Mouse (Mus musculus): ENCODE results near the gene Zfp39.
"Not testable (repeated sequence)": the region's sequence is repeated elsewhere in the genome, so short reads cannot be mapped to it uniquely, and the experiment has no call there.

Zfp39 gene

DNA sequence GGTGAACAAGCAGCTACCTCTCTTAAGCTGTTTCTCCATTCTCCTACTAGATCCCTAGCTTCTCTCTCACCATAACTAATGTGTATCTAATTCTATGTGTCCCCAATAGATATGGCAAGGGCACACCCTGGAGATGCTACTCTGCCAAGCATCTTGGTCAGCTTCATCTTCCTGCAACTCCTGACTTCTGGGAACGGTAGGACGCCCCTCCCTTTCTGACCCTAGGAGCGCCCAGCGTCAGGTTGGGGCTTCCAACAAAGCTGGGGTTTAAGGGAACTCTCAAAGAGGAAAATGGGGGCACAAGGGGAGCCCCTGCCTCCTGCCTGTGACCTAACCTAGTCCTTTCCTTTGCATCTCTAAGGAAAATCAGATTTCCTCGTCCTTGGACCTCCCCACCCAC lies 14.7 kb upstream of the Zfp39 start:
- no peak for DNase-seq

DNA sequence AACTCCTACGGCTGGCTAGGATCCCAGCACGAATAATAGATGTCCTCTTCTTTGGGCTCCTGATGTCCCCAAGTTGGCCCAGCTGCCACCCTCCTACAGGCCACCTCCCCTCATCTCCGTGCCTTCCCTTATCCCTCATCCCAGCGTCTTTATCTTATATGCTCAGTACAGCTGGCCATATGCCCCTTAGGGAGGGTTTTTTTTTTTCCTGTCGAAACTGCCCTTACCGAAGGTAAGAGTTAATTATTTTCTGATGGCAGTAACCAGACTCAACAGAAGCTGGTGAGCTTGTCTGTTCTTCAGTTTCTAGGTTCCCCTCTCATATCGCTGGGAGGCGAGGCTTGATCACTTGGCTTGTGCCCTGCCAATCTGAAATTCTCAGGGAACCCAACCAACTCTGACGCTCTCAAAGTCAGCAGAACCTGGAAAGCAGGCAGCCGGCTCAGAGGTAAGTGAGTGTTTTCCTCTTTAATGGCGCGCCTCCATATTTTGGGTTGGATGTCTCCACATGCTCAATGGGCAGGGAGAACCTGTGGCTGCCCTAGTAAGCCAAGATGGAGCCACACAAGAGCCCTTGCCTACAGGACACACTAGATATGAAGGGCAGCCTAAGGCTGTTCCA lies 13.8 kb upstream of the Zfp39 start, which contains the start of gene Btnl10:
Gene Btnl10, plus strand, starts transcription at position 164 of the 622 bp plus-strand sequence.
- DNase-seq: no peak

DNA sequence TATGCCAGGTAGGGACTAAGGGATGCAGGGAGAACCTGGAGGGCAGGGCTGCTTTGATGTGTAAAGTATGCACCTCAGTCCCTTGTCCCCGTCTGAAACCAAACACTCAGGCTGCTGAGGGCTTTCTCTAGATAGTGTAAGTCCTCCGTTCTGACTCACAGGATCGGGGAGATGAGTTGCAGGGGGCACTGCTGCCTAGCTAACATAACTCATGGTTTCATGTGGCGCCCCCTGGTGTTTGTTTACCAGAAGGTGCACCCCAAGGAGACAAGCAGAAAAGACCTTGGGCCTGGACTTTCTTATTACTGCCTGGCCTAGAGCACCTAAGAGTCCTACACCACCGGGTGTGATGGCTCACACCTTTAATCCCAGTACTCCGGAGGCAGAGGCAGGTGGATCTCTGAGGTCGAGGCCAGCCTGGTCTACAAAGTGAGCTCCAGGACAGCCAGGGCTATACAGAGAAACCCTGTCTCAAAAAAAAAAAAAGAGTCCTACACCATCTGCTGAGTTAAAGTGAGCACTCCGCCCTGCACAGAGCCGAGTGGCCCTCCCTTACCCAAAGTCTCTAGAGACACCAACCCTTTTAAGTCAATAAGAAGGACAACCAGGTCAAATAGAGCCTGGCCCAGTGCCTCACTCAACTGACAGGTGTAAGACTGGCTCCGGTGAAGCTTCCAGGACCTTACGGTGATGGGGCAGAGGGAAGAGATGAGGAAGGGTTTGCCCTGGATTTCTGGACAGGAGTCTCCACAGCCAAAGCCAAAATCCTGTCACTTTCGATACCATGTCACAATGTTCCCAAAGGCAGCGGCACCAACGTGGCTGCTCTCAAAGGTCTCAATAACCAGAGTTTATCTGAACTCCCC lies 13.1 kb upstream of the Zfp39 start:
- peak; percentile 48 for DNase-seq

DNA sequence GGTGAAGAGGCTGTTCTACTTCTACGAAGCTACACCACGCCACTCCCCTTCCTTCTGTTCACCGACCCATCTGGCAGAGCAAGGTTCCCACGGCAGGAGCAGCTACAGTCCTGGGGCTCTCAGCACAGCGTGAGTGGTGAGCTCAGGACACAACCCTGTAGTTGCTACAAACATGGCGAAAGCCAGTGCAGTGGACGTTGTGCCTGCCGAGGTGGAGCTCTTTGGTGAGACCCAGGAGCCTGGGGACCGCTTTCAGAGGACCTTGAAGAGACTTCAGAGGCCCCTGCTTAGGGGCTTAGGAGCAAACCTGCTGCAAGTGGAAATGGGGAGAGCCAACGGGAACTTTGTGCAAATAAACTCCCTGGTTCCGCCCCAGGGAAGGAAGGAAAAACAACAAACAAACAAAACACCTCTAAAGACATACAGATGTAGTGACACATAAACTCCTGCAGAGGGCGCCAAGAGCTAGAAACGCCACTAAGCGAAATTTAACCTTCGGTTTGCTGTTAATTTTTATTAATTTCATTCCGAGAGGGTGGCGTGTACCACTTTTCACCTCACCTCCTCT lies 10.5 kb upstream of the Zfp39 start:
- peak; percentile 34 for DNase-seq

DNA sequence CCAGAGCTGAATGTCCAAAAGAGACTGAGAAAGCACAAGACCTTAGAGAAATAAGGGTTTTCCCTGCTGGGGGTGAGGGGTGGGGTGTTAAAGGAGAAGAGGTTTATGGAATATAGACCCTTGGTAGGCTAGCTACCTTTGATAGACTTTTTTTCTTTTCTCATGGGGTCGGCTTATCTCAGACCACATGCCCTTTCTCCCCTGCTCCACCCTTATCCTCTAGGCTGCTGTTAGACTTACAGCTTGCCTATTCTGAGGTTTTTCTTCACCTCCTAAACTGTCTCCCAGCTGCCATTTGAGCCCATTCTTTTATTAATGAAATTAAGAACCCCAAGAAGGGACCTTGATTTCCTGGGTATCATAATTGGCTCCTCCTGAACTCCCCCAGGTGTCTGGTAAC lies 9.8 kb upstream of the Zfp39 start:
- no peak for DNase-seq

DNA sequence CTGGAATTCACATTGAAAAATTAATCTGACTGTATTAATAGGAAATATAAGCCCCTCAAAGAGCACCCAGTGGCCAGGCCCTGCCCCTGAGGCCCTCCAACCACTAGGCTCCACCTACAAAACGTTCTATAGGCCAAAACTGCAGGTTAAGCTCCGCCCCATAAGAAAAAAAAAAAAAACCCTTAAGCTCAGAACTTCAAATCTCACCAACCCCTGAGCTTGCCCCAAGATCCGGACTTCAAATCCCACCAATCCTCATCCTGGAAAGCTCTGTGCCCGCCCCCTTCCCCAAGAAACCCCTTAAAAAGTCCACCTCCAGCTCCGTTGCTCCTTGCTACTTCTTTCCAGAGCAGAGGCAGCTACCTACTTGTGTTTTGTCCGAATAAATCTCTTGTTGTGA lies 813 bp upstream of the Zfp39 start:
- DNase-seq: peak; percentile 35

DNA sequence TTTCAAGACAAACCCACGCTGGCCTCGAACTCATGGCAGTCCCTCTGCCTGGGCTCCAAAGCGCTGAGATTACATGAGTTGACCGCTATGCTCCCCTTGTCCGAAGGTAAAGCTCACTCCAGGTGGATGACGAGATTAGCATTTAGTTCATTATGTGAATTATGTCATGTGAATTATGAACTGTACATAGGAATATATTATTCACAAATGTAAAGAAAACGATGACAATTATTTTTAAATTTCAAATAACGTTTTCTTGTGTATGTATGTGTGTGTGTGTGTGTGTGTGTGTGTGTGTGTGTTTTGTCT lies 339 bp upstream of the Zfp39 start:
- no peak for DNase-seq

DNA sequence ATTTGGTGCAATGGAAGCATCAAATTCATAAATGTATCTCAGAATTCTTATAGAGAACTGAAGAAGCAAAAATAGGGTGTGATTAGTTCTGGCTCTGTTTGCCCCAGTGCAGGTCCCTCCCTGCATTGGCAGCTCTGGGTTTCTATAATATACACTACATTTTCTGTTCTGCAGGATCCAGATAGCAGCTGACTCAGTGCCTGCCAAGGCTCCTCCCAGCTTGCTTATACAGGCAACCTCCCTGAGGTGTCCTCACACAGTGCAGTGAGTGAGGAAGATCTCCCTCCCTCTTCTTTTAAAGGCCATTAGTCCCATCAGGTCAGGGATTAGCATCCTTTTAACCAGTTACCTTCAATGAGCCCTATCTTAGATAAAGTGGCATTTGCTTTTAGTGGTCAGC lies 2.9 kb downstream of the Zfp39 start:
- DNase-seq: no peak

DNA sequence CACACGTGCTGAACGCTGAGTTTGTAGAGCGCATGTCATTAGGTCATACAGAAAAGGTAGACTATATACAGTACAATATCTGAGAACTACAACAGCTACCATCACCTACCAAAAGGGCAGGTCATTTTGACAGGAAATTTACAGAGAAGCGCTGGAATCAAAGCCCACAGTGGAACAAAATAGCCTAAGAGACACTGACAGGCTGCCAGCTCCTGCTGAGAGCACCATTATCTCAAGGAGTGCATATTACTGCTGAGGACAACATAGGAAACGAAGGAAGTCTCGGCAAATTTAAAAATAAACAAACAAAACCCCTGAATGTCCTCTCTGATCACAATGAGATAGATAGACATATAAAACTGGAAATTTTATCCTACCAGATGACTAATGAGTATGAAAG lies 6.5 kb downstream of the Zfp39 start:
- no peak for DNase-seq

DNA sequence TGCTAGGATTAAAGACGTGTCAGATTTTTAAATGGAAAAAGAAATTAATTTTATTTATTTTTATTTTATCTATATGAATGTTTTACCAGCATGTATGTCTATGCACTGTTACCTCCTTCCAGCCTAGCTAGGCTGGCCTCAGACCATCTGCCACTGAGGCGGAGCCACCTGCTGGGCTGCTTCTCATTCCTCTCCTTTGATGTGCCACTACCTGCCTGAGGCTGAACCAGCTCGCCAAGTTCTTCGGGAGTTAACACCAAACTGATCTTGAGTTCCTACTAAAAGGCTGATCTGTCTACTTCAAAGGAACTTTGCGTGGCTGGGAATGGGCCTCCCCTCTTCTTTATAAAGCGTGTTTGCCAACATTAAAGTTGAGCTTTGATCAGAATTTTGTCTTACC lies 9.6 kb downstream of the Zfp39 start:
- no peak for DNase-seq

DNA sequence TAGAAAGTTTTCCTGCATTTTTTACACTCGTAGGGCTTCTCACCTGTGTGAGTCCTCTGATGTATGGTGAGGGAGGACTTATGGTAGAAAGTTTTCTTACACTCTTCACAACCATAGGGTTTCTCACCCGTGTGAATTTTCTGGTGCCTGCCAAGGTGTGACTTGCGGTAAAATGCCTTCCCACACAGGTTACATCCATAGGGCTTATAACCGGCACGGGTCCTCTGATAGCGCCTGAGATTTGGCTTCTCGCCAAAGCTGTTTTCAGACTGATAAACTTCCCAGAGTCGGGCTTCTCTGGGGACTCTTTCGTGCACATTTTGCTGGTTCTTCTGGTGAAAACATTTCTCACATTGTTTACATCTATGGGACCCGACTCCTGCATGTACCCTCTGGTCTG lies 13.5 kb downstream of the Zfp39 start:
- DNase-seq: no peak

DNA sequence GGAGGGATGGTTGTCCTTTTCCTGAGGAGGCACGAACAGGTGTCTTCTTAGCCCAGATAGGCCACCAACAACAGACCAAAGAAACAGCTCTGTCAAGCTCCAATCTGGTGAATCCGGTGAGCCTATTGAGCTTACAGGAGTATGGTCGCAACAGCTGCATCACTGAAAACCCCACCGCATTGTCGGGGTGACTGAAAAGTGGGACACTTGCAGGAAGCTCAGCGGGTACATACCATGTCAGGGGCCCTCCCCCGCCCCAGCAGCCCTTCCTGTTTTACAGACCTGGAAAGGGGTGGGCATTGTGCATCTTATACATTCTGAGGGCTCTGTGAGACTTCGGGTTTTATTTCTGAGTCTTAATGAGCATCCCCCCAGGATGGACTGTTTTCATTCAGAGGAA lies 20.3 kb downstream of the Zfp39 start:
- no peak for DNase-seq

DNA sequence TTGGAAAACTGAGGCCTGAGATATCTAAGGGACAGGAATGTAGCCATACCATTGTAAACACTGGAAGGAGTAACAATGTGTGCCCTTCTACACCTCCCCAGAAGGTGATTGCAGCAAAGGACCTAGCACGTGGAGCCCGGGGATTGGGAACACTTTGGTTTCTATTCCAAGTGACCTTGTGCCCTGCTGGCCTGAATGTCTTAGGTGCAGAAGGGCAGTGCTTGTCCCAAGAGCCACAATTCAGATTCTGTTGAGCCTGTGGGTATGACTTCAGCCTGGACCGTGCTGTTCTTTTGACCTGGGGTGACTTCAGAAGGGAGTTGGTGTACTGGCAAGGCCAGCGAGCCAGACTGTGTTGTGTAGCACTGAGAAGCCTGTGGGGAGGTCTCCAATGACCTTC lies 33.1 kb downstream of the Zfp39 start:
- peak; percentile 69 for DNase-seq

DNA sequence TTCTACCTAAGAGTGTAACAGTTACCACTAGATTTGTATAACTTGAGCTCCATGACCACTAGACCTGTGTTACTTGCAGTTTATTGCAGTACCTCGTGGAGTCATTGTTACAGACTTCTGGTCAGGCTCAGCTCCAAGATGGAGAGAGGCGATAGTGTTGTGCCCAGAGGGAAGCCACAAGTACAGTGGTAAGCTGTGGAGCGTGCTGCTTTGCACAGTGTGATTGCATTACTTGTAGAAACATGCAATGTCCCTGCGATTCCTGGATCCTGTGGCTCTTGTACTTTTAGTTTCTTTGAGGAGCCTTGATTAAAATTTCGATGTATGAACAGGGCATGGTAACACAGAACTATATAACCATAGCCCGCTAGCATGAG lies 36.1 kb downstream of the Zfp39 start:
- DNase-seq: peak; percentile 26

DNA sequence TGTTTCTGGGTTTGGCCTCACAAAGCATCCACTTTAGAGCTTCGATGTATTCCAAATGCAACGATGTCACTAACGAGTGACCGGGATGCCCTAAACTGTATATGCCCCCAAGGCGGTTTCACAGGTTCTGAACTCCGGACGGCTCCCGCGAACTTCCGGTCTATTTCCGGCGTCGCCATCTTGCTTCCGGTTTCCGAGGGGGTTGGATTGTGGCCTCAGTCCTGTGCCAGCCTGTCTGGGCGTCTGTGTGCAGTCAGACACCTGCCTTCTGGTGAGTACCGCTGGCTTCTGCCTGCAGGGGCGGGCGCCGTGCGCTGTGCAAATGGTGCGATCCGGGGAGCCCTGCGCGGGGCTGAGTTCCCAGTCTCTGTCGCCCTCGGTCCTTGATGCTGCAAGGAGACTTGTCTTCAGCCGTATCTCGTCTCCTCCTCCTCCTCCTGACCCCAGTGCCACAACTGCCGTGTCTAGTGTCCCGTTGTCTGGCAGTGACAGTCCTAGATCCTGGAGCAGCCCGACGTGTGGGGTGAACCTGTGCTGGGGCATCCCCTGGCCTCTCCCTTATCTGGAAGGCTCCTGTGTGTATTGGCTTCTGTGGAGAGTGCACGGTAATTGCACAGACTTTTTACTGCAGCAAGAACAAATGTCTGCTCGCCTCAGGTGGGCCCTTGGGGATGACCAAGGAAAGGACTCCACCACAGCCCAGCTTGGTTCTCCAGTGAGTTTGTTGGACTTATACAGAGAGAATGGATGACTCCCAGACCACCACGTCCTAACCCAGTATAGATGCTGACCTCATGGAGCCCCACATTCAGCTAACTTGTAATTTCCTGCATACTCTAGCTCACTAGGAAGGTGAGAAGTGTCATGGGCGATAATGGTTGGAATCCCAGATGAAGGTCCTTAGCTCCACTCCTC lies 36.7 kb downstream of the Zfp39 start, which contains the start of gene 2810021J22Rik:
Gene 2810021J22Rik, plus strand, starts transcription at position 178 of the 915 bp plus-strand sequence.
- DNase-seq: peak; percentile 81

DNA sequence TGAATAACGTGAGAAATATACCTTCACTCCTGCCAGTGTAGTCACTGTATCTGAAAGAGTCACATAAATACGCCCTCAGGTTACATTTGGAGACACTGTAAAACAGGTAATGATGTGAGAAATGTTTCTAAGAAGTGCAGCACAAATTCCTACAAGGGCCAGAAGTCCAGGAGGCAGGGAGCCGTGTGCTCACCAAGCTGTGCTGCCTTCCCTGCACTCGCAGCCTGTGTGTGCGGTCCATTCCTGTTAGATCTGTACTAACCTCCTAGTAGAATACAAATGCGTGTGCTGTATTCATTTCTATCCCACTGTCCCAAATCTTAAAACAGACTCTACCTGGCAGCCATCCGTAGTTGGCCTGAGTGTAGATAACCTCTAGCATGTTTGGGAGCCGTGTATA lies 43.3 kb downstream of the Zfp39 start:
- DNase-seq: no peak

DNA sequence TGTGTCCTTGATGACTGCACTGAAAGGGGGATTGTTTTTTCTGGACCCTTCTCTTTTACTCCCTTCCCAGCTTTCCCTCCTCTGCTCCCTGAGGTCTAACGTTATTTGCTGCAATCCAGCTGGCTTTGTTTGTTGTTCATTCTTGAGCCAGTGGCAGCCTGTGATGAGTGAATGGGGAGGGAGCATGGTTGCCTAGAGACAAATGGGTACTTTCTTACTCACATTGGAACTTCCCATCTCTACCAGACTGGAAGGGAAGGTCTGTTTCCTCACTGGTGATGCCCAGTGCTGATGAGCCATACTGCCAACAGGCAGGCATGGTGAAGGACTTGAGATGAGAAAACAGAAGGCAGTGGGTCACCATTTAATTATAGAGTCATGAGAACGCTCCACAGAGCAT lies 54.3 kb downstream of the Zfp39 start:
- no peak for DNase-seq

DNA sequence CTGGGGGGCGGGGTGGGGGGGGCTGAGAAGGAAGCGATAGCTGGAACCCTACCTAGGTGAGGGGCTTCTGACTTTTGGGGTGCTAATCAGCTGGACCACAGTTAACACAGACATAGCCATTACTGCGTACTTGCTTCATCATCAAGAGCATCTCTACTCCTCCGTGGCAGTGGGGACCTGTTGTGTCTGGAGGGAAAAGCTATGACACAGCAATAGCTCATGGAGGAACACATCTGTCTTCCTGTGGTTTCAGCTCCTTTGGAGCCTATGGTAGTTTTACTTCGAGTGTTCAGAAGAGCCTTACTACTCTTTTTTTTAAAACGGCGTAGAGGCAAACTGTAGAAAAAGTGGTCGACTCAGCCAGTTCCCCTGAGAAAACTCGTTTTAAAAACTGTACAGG lies 56.4 kb downstream of the Zfp39 start:
- DNase-seq: no peak

DNA sequence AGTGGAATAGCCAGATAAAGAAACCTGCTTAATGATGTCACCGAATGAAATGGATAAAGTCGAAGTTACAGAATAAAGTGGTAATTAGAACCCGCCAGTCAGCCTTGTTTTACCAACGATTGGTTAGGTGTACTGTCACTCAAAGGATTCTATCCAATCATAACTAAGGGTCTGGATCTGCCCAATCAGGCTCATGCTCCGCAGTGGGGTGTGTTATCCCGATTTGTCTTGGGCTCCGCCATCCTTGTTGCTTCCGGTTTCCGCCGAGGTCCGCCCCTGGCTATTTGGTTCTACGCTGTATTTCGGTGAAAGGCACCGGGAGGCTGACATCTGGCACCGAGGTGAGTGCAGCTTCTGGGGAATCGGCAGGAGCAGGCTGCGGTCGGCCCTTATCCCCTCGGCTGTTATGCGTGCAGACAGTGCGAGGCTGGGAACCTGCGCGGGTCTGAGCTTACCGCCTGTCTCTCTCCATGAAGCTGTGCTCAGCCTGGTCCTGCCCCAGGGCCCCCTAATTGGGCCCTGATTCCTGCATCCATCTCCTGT lies 57.0 kb downstream of the Zfp39 start, which contains the start of gene Gm12258:
Gene Gm12258, plus strand, starts transcription at position 240 of the 543 bp plus-strand sequence.
- DNase-seq: peak; percentile 99

DNA sequence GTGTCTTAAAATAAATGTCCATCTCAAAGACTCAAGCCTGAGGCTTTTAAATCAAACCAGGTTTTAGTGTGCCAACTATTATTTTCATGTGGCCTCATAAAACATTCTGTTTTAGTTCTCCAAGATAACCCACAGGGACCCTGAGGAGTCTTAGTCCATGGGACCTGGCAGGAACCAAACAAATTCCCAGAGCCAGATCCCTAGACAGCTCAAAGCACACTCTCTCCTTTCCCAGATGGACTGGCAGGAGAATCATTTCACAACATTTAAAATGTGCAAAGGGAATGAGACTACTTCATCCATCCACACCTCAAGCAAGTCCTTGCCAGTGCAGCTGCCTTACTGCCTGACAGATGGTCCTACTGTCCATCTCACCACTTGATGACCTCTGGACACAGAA lies 65.1 kb downstream of the Zfp39 start, which contains the start of gene Olfr311:
Gene Olfr311, plus strand, starts transcription at position 301 of the 400 bp plus-strand sequence.
- not testable (repeated sequence) for DNase-seq
